ENCODE assay signal across 8 mouse cellular contexts in the genomic region with DNA sequence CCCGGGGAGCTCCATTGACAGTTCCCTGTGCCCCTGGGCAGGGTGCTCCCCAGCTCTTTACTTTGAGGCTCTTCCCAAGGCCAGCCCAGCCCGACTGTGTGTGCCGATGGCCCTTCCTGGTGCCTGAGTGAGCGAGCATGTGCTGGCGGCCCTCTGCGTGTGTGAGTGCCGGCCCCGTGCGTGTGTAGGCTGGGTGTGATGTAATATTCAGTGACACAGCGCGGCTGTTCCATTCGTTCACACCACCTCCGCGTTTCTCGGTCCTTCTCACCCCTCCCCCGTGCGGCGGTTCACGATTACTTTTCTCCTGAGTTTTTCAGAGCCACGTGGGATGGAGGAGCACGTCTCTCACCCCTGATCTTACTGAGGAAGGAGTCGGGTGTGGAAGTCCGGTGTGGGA. TPM values are rescaled to one million over a fixed set of nuclear protein-coding genes. Genes with fewer than 3 reads are reported as not detected.
DNase-seq lines count a peak whose midpoint lies in the region; ATAC-seq lines count a peak whose summit lies in the region.

No protein-coding gene starts in this region.

- H3K4me3 ChIP-seq in heart, embryonic 12.5 days = peak overlapping the region; percentile 21
- no peak overlapping the region for H3K4me3 ChIP-seq in midbrain, embryonic 11.5 days (ENCODE audit: low read depth, low read length)

- H3K27me3 ChIP-seq in heart, embryonic 12.5 days (replicated peaks) = peaks cover 86% of the 10 kb centered on the region
- H3K27me3 ChIP-seq in midbrain, embryonic 11.5 days (ENCODE audit: control insufficient read depth, insufficient read depth, low read length) = peaks cover 51% of the 10 kb centered on the region

- no peak overlapping the region for H3K9ac ChIP-seq in heart, embryonic 12.5 days
- H3K9ac ChIP-seq in midbrain, embryonic 11.5 days (ENCODE audit: low read length) = no peak overlapping the region

- H3K4me2 ChIP-seq in heart, embryonic 12.5 days = peak overlapping the region; percentile 58
- peak overlapping the region; percentile 16; the same call in 1 of the 2 replicates for H3K4me2 ChIP-seq in midbrain, embryonic 11.5 days

- no peaks in the 10 kb centered on the region for H3K9me3 ChIP-seq in heart, embryonic 12.5 days (replicated peaks)
- H3K9me3 ChIP-seq in midbrain, embryonic 11.5 days (ENCODE audit: control insufficient read depth, low read length) = no peaks in the 10 kb centered on the region

- peak; percentile 17 for DNase-seq in adrenal gland, postnatal 25 days
- DNase-seq in left cerebral cortex, adult 18-20 months (ENCODE audit: low spot score in 2 of 2) = peak; percentile 82 to 89
- peak; percentile 87 for DNase-seq in midbrain, embryonic 11.5 days (ENCODE audit: low spot score, missing footprints)
- DNase-seq in ovary, postnatal 14 days (ENCODE audit: low spot score) = no peak
- no peak for DNase-seq in urinary bladder, postnatal 36 days (ENCODE audit: low spot score in 2 of 2)
- no peak for DNase-seq in cerebellum, adult 9-11 months

- H3K27ac ChIP-seq in heart, embryonic 12.5 days (ENCODE audit: poor library complexity, severe bottlenecking) = no peak overlapping the region
- no peak overlapping the region for H3K27ac ChIP-seq in midbrain, embryonic 11.5 days (ENCODE audit: low read depth, low read length)

- peaks cover 30% of the 10 kb centered on the region for H3K4me1 ChIP-seq in heart, embryonic 12.5 days (replicated peaks)
- peaks cover 18% of the 10 kb centered on the region for H3K4me1 ChIP-seq in midbrain, embryonic 11.5 days (ENCODE audit: control insufficient read depth, insufficient read depth, low read length)

- no peaks in the 10 kb centered on the region for H3K36me3 ChIP-seq in heart, embryonic 12.5 days
- no peaks in the 10 kb centered on the region for H3K36me3 ChIP-seq in midbrain, embryonic 11.5 days (ENCODE audit: control insufficient read depth, insufficient read depth, low read length)

- 4% methylated on average over 23 of the region's 23 CpGs for WGBS in heart, embryonic 12.5 days
- WGBS in midbrain, embryonic 11.5 days = 9% methylated on average over 23 of the region's 23 CpGs

- ATAC-seq in common myeloid progenitor, adult 5-6 weeks (replicated peaks; ENCODE audit: low read depth, poor library complexity, severe bottlenecking) = peak; percentile 71
- ATAC-seq in heart, embryonic 12.5 days (ENCODE audit: insufficient number of reproducible peaks, low FRiP score) = no peak
- no peak for ATAC-seq in midbrain, embryonic 11.5 days (ENCODE audit: low FRiP score)

RNA-seq across cellular contexts. Expression of a gene that starts 3.9 kb away (rescaled TPM):
- total RNA-seq in adrenal gland, postnatal 25 days (2021) = 1.2 TPM in 2 replicates
- total RNA-seq in common myeloid progenitor, adult 5-6 weeks (2017) = not detected in 2 replicates
- 0.67 and 1.2 TPM in 2 replicates for polyA plus RNA-seq in heart, embryonic 12.5 days (2016; fragmentation: Nextera tagmentation; extraction: Ambion mirVana)
- total RNA-seq in left cerebral cortex, adult 18-20 months (2021) = 10 to 100 TPM; 91.9 to 95.9 TPM
- polyA plus RNA-seq in midbrain, embryonic 11.5 days (2014; fragmentation: Nextera tagmentation; extraction: Ambion mirVana) = 1.4 and 1.6 TPM in 2 replicates

RNA-seq across cellular contexts. Expression of a gene that starts 44.0 kb away (rescaled TPM):
- total RNA-seq in adrenal gland, postnatal 25 days (2021) = 2.4 and 4.3 TPM in 2 replicates
- total RNA-seq in common myeloid progenitor, adult 5-6 weeks (2017) = 21.0 and 23.4 TPM in 2 replicates
- polyA plus RNA-seq in heart, embryonic 12.5 days (2016; fragmentation: Nextera tagmentation; extraction: Ambion mirVana) = 21.8 and 23.0 TPM in 2 replicates
- under 1 TPM; 0.21 to 0.23 TPM for total RNA-seq in left cerebral cortex, adult 18-20 months (2021)
- polyA plus RNA-seq in midbrain, embryonic 11.5 days (2014; fragmentation: Nextera tagmentation; extraction: Ambion mirVana) = 16.3 and 18.6 TPM in 2 replicates

RNA-seq across cellular contexts. Expression of a gene that starts 53.8 kb away (rescaled TPM):
- total RNA-seq in adrenal gland, postnatal 25 days (2021) = 54.7 and 55.7 TPM in 2 replicates
- total RNA-seq in common myeloid progenitor, adult 5-6 weeks (2017) = 91.9 and 105 TPM in 2 replicates
- polyA plus RNA-seq in heart, embryonic 12.5 days (2016; fragmentation: Nextera tagmentation; extraction: Ambion mirVana) = 33.6 and 35.0 TPM in 2 replicates
- total RNA-seq in left cerebral cortex, adult 18-20 months (2021) = under 1 TPM; 0.19 to 0.33 TPM
- polyA plus RNA-seq in midbrain, embryonic 11.5 days (2014; fragmentation: Nextera tagmentation; extraction: Ambion mirVana) = 17.6 and 19.0 TPM in 2 replicates

RNA-seq across cellular contexts. Expression of a gene that starts 55.8 kb away (rescaled TPM):
- 40.4 and 43.8 TPM in 2 replicates for total RNA-seq in adrenal gland, postnatal 25 days (2021)
- 43.7 and 48.9 TPM in 2 replicates for total RNA-seq in common myeloid progenitor, adult 5-6 weeks (2017)
- polyA plus RNA-seq in heart, embryonic 12.5 days (2016; fragmentation: Nextera tagmentation; extraction: Ambion mirVana) = 62.2 and 65.6 TPM in 2 replicates
- total RNA-seq in left cerebral cortex, adult 18-20 months (2021) = 10 to 100 TPM; 46.9 to 57.8 TPM
- polyA plus RNA-seq in midbrain, embryonic 11.5 days (2014; fragmentation: Nextera tagmentation; extraction: Ambion mirVana) = 38.1 and 43.1 TPM in 2 replicates

Comparison
In these comparisons a context has a peak if more than half of its experiments do, and no peak if none do; other contexts are left out.
1. DNase-seq: peak in adrenal gland, postnatal 25 days (single experiment), left cerebral cortex, adult 18-20 months (2 of 2) and midbrain, embryonic 11.5 days (single experiment); none in ovary, postnatal 14 days (single experiment), urinary bladder, postnatal 36 days (0 of 2) and cerebellum, adult 9-11 months (single experiment).
2. RNA of a gene that starts 3.9 kb away (total RNA-seq): 91.9 to 95.9 TPM in left cerebral cortex, adult 18-20 months; 1.2 TPM in adrenal gland, postnatal 25 days and not detected in common myeloid progenitor, adult 5-6 weeks; every median in the first group is over 10 times any median in the second.
3. RNA of a gene that starts 53.8 kb away (total RNA-seq): 91.9 to 105 TPM in common myeloid progenitor, adult 5-6 weeks and 54.7 to 55.7 TPM in adrenal gland, postnatal 25 days; 0.19 to 0.33 TPM in left cerebral cortex, adult 18-20 months; every median in the first group is over 10 times any median in the second.